Mouse (Mus musculus): ENCODE data around the gene Lsamp.

Gene Lsamp

GRCm38 (mm10) chr16:42022566-42022965 lies 2038.4 kb downstream of the Lsamp start:
- in situ Hi-C loops (cut with MboI, MseI): no loop called here

GRCm38 (mm10) chr16:42032030-42032429 lies 2047.9 kb downstream of the Lsamp start:
- in situ Hi-C loops (cut with MboI, MseI): no loop called here

- in situ Hi-C loops (cut with MboI, MseI): no loop called here
Measured at GRCm38 (mm10) chr16:42033449-42033848, 2049.3 kb downstream of the Lsamp start.

GRCm38 (mm10) chr16:42048138-42048537 lies 2064.0 kb downstream of the Lsamp start:
- in situ Hi-C loops (cut with MboI, MseI): no loop called here

- in situ Hi-C loops (cut with MboI, MseI): no loop called here
Measured at GRCm38 (mm10) chr16:42059927-42060326, 2075.8 kb downstream of the Lsamp start.

GRCm38 (mm10) chr16:42074325-42074724 lies 2090.2 kb downstream of the Lsamp start:
- in situ Hi-C loops (cut with MboI, MseI): no loop called here

- in situ Hi-C loops (cut with MboI, MseI): no loop called here
Measured at GRCm38 (mm10) chr16:42079573-42079972, 2095.4 kb downstream of the Lsamp start.

GRCm38 (mm10) chr16:42081611-42082010 lies 2097.4 kb downstream of the Lsamp start:
- in situ Hi-C loops (cut with MboI, MseI): no loop called here

GRCm38 (mm10) chr16:42097510-42097909 lies 2113.3 kb downstream of the Lsamp start:
- in situ Hi-C loops (cut with MboI, MseI): no loop called here

GRCm38 (mm10) chr16:42102186-42102585 lies 2118.0 kb downstream of the Lsamp start:
- in situ Hi-C loops (cut with MboI, MseI): no loop called here

- in situ Hi-C loops (cut with MboI, MseI): no loop called here
Measured at GRCm38 (mm10) chr16:42102635-42103034, 2118.5 kb downstream of the Lsamp start.

- in situ Hi-C loops (cut with MboI, MseI): no loop called here
Measured at GRCm38 (mm10) chr16:42112251-42112650, 2128.1 kb downstream of the Lsamp start.

- in situ Hi-C loops (cut with MboI, MseI): no loop called here
Measured at GRCm38 (mm10) chr16:42113246-42113645, 2129.1 kb downstream of the Lsamp start.

GRCm38 (mm10) chr16:42121788-42122187 lies 2137.6 kb downstream of the Lsamp start:
- in situ Hi-C loops (cut with MboI, MseI): no loop called here

- in situ Hi-C loops (cut with MboI, MseI): no loop called here
Measured at GRCm38 (mm10) chr16:42123826-42124225, 2139.7 kb downstream of the Lsamp start.

- in situ Hi-C loops (cut with MboI, MseI): no loop called here
Measured at GRCm38 (mm10) chr16:42126061-42126460, 2141.9 kb downstream of the Lsamp start.

- in situ Hi-C loops (cut with MboI, MseI): no loop called here
Measured at GRCm38 (mm10) chr16:42147164-42147563, 2163.0 kb downstream of the Lsamp start.

GRCm38 (mm10) chr16:42149216-42149942 lies 2165.2 kb downstream of the Lsamp start:
- in situ Hi-C loops (cut with MboI, MseI): no loop called here

GRCm38 (mm10) chr16:42152640-42153039 lies 2168.5 kb downstream of the Lsamp start:
- in situ Hi-C loops (cut with MboI, MseI): no loop called here

GRCm38 (mm10) chr16:42157816-42158215 lies 2173.7 kb downstream of the Lsamp start:
- in situ Hi-C loops (cut with MboI, MseI): no loop called here

GRCm38 (mm10) chr16:42164941-42165340 lies 2180.8 kb downstream of the Lsamp start:
- in situ Hi-C loops (cut with MboI, MseI): loop anchor here (10.0 kb wide), 1 partner anchor 1020 kb away; no protein-coding TSS in a partner anchor

GRCm38 (mm10) chr16:42168292-42168691 lies 2184.1 kb downstream of the Lsamp start:
- in situ Hi-C loops (cut with MboI, MseI): loop anchor here (10.0 kb wide), 1 partner anchor 1017 kb away; no protein-coding TSS in a partner anchor

- in situ Hi-C loops (cut with MboI, MseI): loop anchor here (10.0 kb wide), 1 partner anchor 1015 kb away; no protein-coding TSS in a partner anchor
Measured at GRCm38 (mm10) chr16:42169447-42170140, 2185.4 kb downstream of the Lsamp start.
